Mouse (Mus musculus) stomach, postnatal 0 days (tissue): ENCODE data around the gene Atad3a.

Experiments used
- CTCF ChIP-seq: IDR thresholded peaks from 2 replicates; pipeline ENCODE4 v1.5.1; 2016; ENCODE audit warnings: antibody characterized with exemption, low read depth, mild to moderate bottlenecking, moderate library complexity
- EP300 ChIP-seq: optimal IDR thresholded peaks from 2 replicates; pipeline ENCODE3; 2016; ENCODE audit warnings: antibody characterized with exemption

DNA sequence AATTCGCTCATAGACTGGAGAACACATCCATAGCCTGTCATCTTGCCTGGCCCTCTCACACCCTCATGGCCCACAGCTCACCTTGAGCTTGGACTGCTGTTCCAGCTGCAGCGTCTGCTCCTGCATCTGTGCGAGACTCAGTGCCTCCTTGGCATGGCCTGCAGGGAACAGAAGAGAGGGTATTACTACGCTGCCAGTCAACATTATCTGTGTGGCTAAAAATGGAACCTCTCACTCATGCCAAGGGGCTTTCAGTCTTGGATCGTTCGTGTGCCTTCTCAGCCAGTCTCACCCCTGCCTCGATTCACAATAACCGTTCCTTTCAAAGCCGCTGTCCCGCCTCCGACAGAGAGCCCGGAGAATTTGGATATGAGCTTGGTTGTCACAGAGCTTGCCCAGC lies 3.9 kb downstream of the Atad3a start:
- TF ChIP-seq EP300 (no peak), CTCF (no peak)
